29 mouse cellular contexts compared by ENCODE assay signal in genomic region chr2:180127675-180128074, GRCm38 (mm10). TPM values are rescaled to one million over a fixed set of nuclear protein-coding genes. Genes with fewer than 3 reads are reported as not detected.
DNase-seq lines count a peak whose midpoint lies in the region; ATAC-seq and TF ChIP-seq lines count a peak whose summit lies in the region.
"Had no signal": no experiment of that assay in that cellular context is flagged by ENCODE, and none has a peak within 500 bp of the region (broad histone marks: within the 10 kb centered on the region; RNA-seq: fewer than 3 reads in every experiment).

No protein-coding gene starts in this region.

- no peak for TF ChIP-seq CTCF in gastrocnemius, adult 2 months (IDR thresholded peaks at IDR 0.05)
- no peak for TF ChIP-seq CTCF in hindbrain, postnatal 0 days (IDR thresholded peaks at IDR 0.05; ENCODE audit: low read depth)

- 65% methylated on average over 1 of the region's 1 CpGs for WGBS in hindbrain, postnatal 0 days

- no peak for ATAC-seq in hindbrain, postnatal 0 days
- peak; percentile 27; the same call in 1 of the 2 replicates for ATAC-seq in neutrophil, adult 5-6 weeks (ENCODE audit: extremely low read depth, insufficient number of reproducible peaks, low FRiP score, poor library complexity, severe bottlenecking)
- ATAC-seq in erythroid progenitor cell, adult 5-6 weeks (replicated peaks; ENCODE audit: low FRiP score, poor library complexity, severe bottlenecking) = no peak
- ATAC-seq: forebrain, embryonic 13.5 days had no signal

- no peak overlapping the region for H3K4me3 ChIP-seq in gastrocnemius, adult 2 months
- no peak overlapping the region for H3K4me3 ChIP-seq in hindbrain, postnatal 0 days (ENCODE audit: low read length)
- H3K4me3 ChIP-seq: embryonic facial prominence, embryonic 13.5 days; erythroblast, embryonic 14.5 days; forebrain, embryonic 13.5 days; heart, adult 2 months; heart, embryonic 13.5 days; limb, embryonic 15.5 days; liver, embryonic 15.5 days; midbrain, embryonic 12.5 days; neural tube, embryonic 12.5 days had no signal

- no peak overlapping the region for H3K4me2 ChIP-seq in hindbrain, postnatal 0 days (ENCODE audit: low read depth, low read length)
- H3K4me2 ChIP-seq: embryonic facial prominence, embryonic 13.5 days; forebrain, embryonic 13.5 days; heart, embryonic 13.5 days; limb, embryonic 15.5 days; liver, embryonic 15.5 days; midbrain, embryonic 12.5 days; neural tube, embryonic 12.5 days had no signal

- H3K9ac ChIP-seq in hindbrain, postnatal 0 days (replicated peaks; ENCODE audit: low read length) = no peak overlapping the region
- H3K9ac ChIP-seq: embryonic facial prominence, embryonic 13.5 days; forebrain, embryonic 13.5 days; limb, embryonic 15.5 days; liver, embryonic 15.5 days; midbrain, embryonic 12.5 days; neural tube, embryonic 12.5 days had no signal

- peaks cover 4% of the 10 kb centered on the region; the same call in 1 of the 2 replicates for H3K36me3 ChIP-seq in hindbrain, postnatal 0 days (ENCODE audit: insufficient read depth, low read length)

- H3K27me3 ChIP-seq in hindbrain, postnatal 0 days (ENCODE audit: insufficient read depth, low read length) = no peaks in the 10 kb centered on the region
- H3K27me3 ChIP-seq: embryonic facial prominence, embryonic 13.5 days; forebrain, embryonic 13.5 days; heart, embryonic 13.5 days; limb, embryonic 15.5 days; liver, embryonic 15.5 days; midbrain, embryonic 12.5 days; neural tube, embryonic 12.5 days had no signal

- H3K27ac ChIP-seq in gastrocnemius, adult 2 months = peak overlapping the region; percentile 68; the same call in 1 of the 2 replicates
- H3K27ac ChIP-seq in hindbrain, postnatal 0 days = peak overlapping the region; percentile 2; the same call in 1 of the 2 replicates
- H3K27ac ChIP-seq: embryonic facial prominence, embryonic 13.5 days; forebrain, embryonic 13.5 days; heart, adult 2 months; liver, embryonic 15.5 days; midbrain, embryonic 12.5 days; neural tube, embryonic 12.5 days had no signal

- DNase-seq in gastrocnemius, adult 2 months = no peak
- DNase-seq in gastrocnemius, adult 18-20 months (ENCODE audit: low spot score) = no peak
- peak; percentile 30 for DNase-seq in lung, postnatal 36 days
- DNase-seq in lung, adult 18-20 months = no peak
- DNase-seq in hindbrain, postnatal 0 days (ENCODE audit: low spot score) = no peak
- no peak for DNase-seq in cerebellum, adult 11-12 months
- DNase-seq: adrenal gland, postnatal 36 days; cerebellum, adult 18-20 months; cerebellum, postnatal 25 days; embryo, embryonic 11 days; gastrocnemius, postnatal 25 days; heart, adult 2 months; heart, postnatal 36 days; kidney, adult 2 months; kidney, postnatal 10 days; left cerebral cortex, postnatal 4 days; lung, postnatal 10 days; thymus, postnatal 25 days had no signal

- no peaks in the 10 kb centered on the region for H3K9me3 ChIP-seq in hindbrain, postnatal 0 days (ENCODE audit: low read length)
- H3K9me3 ChIP-seq: embryonic facial prominence, embryonic 13.5 days; forebrain, embryonic 13.5 days; heart, embryonic 13.5 days; limb, embryonic 15.5 days; liver, embryonic 15.5 days had no signal

- intact Hi-C loops in gastrocnemius, adult 2 months (cut with DNase I) = no loop called here

- H3K4me1 ChIP-seq in hindbrain, postnatal 0 days (ENCODE audit: insufficient read depth, low read length) = peaks cover 14% of the 10 kb centered on the region; the same call in 1 of the 2 replicates

RNA-seq across cellular contexts. Expression of gene Osbpl2, which starts 8.6 kb away (rescaled TPM):
- 10 to 100 TPM; 16.3 to 18.6 TPM for total RNA-seq in gastrocnemius, adult 2 months (2021)
- total RNA-seq in gastrocnemius, adult 18-20 months (2021) = 10 to 100 TPM; 16.9 to 18.8 TPM
- total RNA-seq in hindbrain, postnatal 0 days (2014; rRNA removed) = 39.2 and 44.0 TPM in 2 replicates
- 56.0 and 57.9 TPM in 2 replicates for polyA plus RNA-seq in hindbrain, postnatal 0 days (2015; fragmentation: Nextera tagmentation; extraction: Ambion mirVana)
- 83.9 and 85.7 TPM in 2 replicates for total RNA-seq in neutrophil, adult 5-6 weeks (2017)
- total RNA-seq in erythroid progenitor cell, adult 5-6 weeks (2015; ENCODE audit: low replicate concordance) = 7.6 and 10.1 TPM in 2 replicates
- 14.4 and 16.3 TPM in 2 replicates for total RNA-seq in erythroid progenitor cell, adult 5-6 weeks (2017; ENCODE audit: low replicate concordance)

RNA-seq across cellular contexts. Expression of gene Hrh3, which starts 23.4 kb away (rescaled TPM):
- total RNA-seq in gastrocnemius, adult 2 months (2021) = not detected
- total RNA-seq in gastrocnemius, adult 18-20 months (2021) = not detected
- 5.9 and 11.4 TPM in 2 replicates for total RNA-seq in hindbrain, postnatal 0 days (2014; rRNA removed)
- 3.4 and 3.6 TPM in 2 replicates for polyA plus RNA-seq in hindbrain, postnatal 0 days (2015; fragmentation: Nextera tagmentation; extraction: Ambion mirVana)
- not detected in 2 replicates for total RNA-seq in neutrophil, adult 5-6 weeks (2017)
- not detected in 2 replicates for total RNA-seq in erythroid progenitor cell, adult 5-6 weeks (2015; ENCODE audit: low replicate concordance)
- total RNA-seq in erythroid progenitor cell, adult 5-6 weeks (2017; ENCODE audit: low replicate concordance) = not detected in 2 replicates
- total RNA-seq: gastrocnemius, postnatal 25 days had no signal
- polyA plus RNA-seq: erythroblast, embryonic 14.5 days; heart, embryonic 13.5 days; limb, embryonic 15.5 days; liver, embryonic 15.5 days; spleen, adult 2 months had no signal

RNA-seq across cellular contexts. Expression of gene Adrm1, which starts 43.6 kb away (rescaled TPM):
- total RNA-seq in gastrocnemius, adult 2 months (2021) = 100 to 1,000 TPM in 1 of 2 experiments, 10 to 100 TPM in 1; 99.5 to 121 TPM
- total RNA-seq in gastrocnemius, adult 18-20 months (2021) = 100 to 1,000 TPM; 114 to 119 TPM
- 107 and 119 TPM in 2 replicates for total RNA-seq in hindbrain, postnatal 0 days (2014; rRNA removed)
- polyA plus RNA-seq in hindbrain, postnatal 0 days (2015; fragmentation: Nextera tagmentation; extraction: Ambion mirVana) = 207 and 210 TPM in 2 replicates
- total RNA-seq in neutrophil, adult 5-6 weeks (2017) = 73.4 and 75.9 TPM in 2 replicates
- 47.6 and 66.7 TPM in 2 replicates for total RNA-seq in erythroid progenitor cell, adult 5-6 weeks (2015; ENCODE audit: low replicate concordance)
- total RNA-seq in erythroid progenitor cell, adult 5-6 weeks (2017; ENCODE audit: low replicate concordance) = 24.1 and 32.6 TPM in 2 replicates

RNA-seq across cellular contexts. Expression of gene Mtg2, which starts 57.3 kb away (rescaled TPM):
- 10 to 100 TPM; 13.0 to 17.4 TPM for total RNA-seq in gastrocnemius, adult 2 months (2021)
- 10 to 100 TPM; 15.0 to 15.3 TPM for total RNA-seq in gastrocnemius, adult 18-20 months (2021)
- 17.2 and 17.3 TPM in 2 replicates for total RNA-seq in hindbrain, postnatal 0 days (2014; rRNA removed)
- 23.3 and 23.9 TPM in 2 replicates for polyA plus RNA-seq in hindbrain, postnatal 0 days (2015; fragmentation: Nextera tagmentation; extraction: Ambion mirVana)
- total RNA-seq in neutrophil, adult 5-6 weeks (2017) = 20.4 and 23.2 TPM in 2 replicates
- 1.3 TPM in 1 of 2 replicates, not detected in the other for total RNA-seq in erythroid progenitor cell, adult 5-6 weeks (2015; ENCODE audit: low replicate concordance)
- 2.6 and 4.9 TPM in 2 replicates for total RNA-seq in erythroid progenitor cell, adult 5-6 weeks (2017; ENCODE audit: low replicate concordance)
